Mouse (Mus musculus): Measurements from ENCODE around the gene Vsnl1. TPM values are rescaled to one million over a fixed set of nuclear protein-coding genes. Genes with fewer than 3 reads are reported as not detected.

Gene Vsnl1
- total and polyA plus RNA-seq, 3 experiments: 0.41 to 0.57 (median 0.57) TPM

- DNase-seq: no peak
- Histone ChIP-seq H3K36me3 (ENCODE audit: control insufficient read depth, insufficient read depth, low read length) (no peaks in the 10 kb centered on the region), H3K79me2 (replicated peaks; ENCODE audit: control insufficient read depth, insufficient read depth, low read length) (no peaks in the 10 kb centered on the region), H3K27me3 (ENCODE audit: control insufficient read depth, insufficient read depth, low read length) (no peaks in the 10 kb centered on the region), H3K4me1 (ENCODE audit: control insufficient read depth, insufficient read depth, low read length) (no peaks in the 10 kb centered on the region), H3K27ac (no peak overlapping the region), H3K4me3 (no peak overlapping the region), H3K9ac (ENCODE audit: low read depth, low read length) (no peak overlapping the region)
- TF ChIP-seq POLR2A (IDR thresholded peaks at IDR 0.05; ENCODE audit: insufficient read depth, low read depth, low read length) (no peak), CTCF (IDR thresholded peaks at IDR 0.05) (no peak), EP300 (IDR thresholded peaks at IDR 0.05; ENCODE audit: insufficient read depth, low read depth, low read length) (no peak)
- 46% methylated on average over 4 of the region's 4 CpGs for WGBS
- intact Hi-C loops (cut with DNase I): no loop called here
Measured at GRCm38 (mm10) chr12:11324480-11324879, 111.9 kb downstream of the Vsnl1 start.

- no peaks in the 10 kb centered on the region for H3K27me3 ChIP-seq (ENCODE audit: control insufficient read depth, insufficient read depth, low read length)
- H3K4me3 ChIP-seq: no peak overlapping the region
- no peaks in the 10 kb centered on the region; the same call in 1 of the 2 replicates for H3K36me3 ChIP-seq (ENCODE audit: control insufficient read depth, insufficient read depth, low read length)
- no peak for TF ChIP-seq EP300 (IDR thresholded peaks at IDR 0.05; ENCODE audit: insufficient read depth, low read depth, low read length)
- no peak for TF ChIP-seq POLR2A (IDR thresholded peaks at IDR 0.05; ENCODE audit: insufficient read depth, low read depth, low read length)
- no peak for TF ChIP-seq CTCF (IDR thresholded peaks at IDR 0.05)
- DNase-seq: no peak
- no peak overlapping the region for H3K27ac ChIP-seq
- no peak overlapping the region for H3K9ac ChIP-seq (ENCODE audit: low read depth, low read length)
- H3K4me1 ChIP-seq (ENCODE audit: control insufficient read depth, insufficient read depth, low read length): no peaks in the 10 kb centered on the region
- no peaks in the 10 kb centered on the region for H3K79me2 ChIP-seq (replicated peaks; ENCODE audit: control insufficient read depth, insufficient read depth, low read length)
- WGBS: 67% methylated on average over 6 of the region's 6 CpGs
- intact Hi-C loops (cut with DNase I): no loop called here
Measured at GRCm38 (mm10) chr12:11317671-11318070, 118.7 kb downstream of the Vsnl1 start.

GRCm38 (mm10) chr12:11313840-11314239, 122.6 kb downstream of the Vsnl1 start:
- no peak for TF ChIP-seq EP300 (IDR thresholded peaks at IDR 0.05; ENCODE audit: insufficient read depth, low read depth, low read length)
- TF ChIP-seq CTCF (IDR thresholded peaks at IDR 0.05): peak; percentile 48
- no peak for TF ChIP-seq POLR2A (IDR thresholded peaks at IDR 0.05; ENCODE audit: insufficient read depth, low read depth, low read length)
- intact Hi-C loops (cut with DNase I): loop anchor here (2.0 kb wide), 1 partner anchor 23 kb away; no protein-coding TSS in a partner anchor

GRCm38 (mm10) chr12:11311106-11311505, 125.3 kb downstream of the Vsnl1 start:
- H3K36me3 ChIP-seq (ENCODE audit: control insufficient read depth, insufficient read depth, low read length): peaks cover 6% of the 10 kb centered on the region; the same call in 1 of the 2 replicates
- H3K4me3 ChIP-seq: no peak overlapping the region
- H3K27me3 ChIP-seq (ENCODE audit: control insufficient read depth, insufficient read depth, low read length): no peaks in the 10 kb centered on the region
- H3K9ac ChIP-seq (ENCODE audit: low read depth, low read length): no peak overlapping the region
- no peaks in the 10 kb centered on the region for H3K79me2 ChIP-seq (replicated peaks; ENCODE audit: control insufficient read depth, insufficient read depth, low read length)
- no peaks in the 10 kb centered on the region for H3K4me1 ChIP-seq (ENCODE audit: control insufficient read depth, insufficient read depth, low read length)
- intact Hi-C loops (cut with DNase I): no loop called here
- 98% methylated on average over 2 of the region's 2 CpGs for WGBS
- no peak for DNase-seq
- H3K27ac ChIP-seq: no peak overlapping the region
- TF ChIP-seq EP300 (IDR thresholded peaks at IDR 0.05; ENCODE audit: insufficient read depth, low read depth, low read length): no peak
- TF ChIP-seq CTCF (IDR thresholded peaks at IDR 0.05): no peak
- TF ChIP-seq POLR2A (IDR thresholded peaks at IDR 0.05; ENCODE audit: insufficient read depth, low read depth, low read length): no peak

More at GRCm38 (mm10) chr12:11313840-11314239, 122.6 kb downstream of the Vsnl1 start:
- Histone ChIP-seq H3K4me3 (no peak overlapping the region), H3K27me3 (ENCODE audit: control insufficient read depth, insufficient read depth, low read length) (no peaks in the 10 kb centered on the region), H3K27ac (no peak overlapping the region), H3K9ac (ENCODE audit: low read depth, low read length) (no peak overlapping the region), H3K79me2 (replicated peaks; ENCODE audit: control insufficient read depth, insufficient read depth, low read length) (no peaks in the 10 kb centered on the region), H3K4me1 (ENCODE audit: control insufficient read depth, insufficient read depth, low read length) (no peaks in the 10 kb centered on the region), H3K36me3 (ENCODE audit: control insufficient read depth, insufficient read depth, low read length) (peaks cover 3% of the 10 kb centered on the region; the same call in 1 of the 2 replicates)
- WGBS: 50% methylated on average over 1 of the region's 1 CpGs
- DNase-seq: no peak

- intact Hi-C loops (cut with DNase I): no loop called here
- TF ChIP-seq EP300 (IDR thresholded peaks at IDR 0.05; ENCODE audit: insufficient read depth, low read depth, low read length) (no peak), CTCF (IDR thresholded peaks at IDR 0.05) (no peak), POLR2A (IDR thresholded peaks at IDR 0.05; ENCODE audit: insufficient read depth, low read depth, low read length) (no peak)
- DNase-seq: no peak
- Histone ChIP-seq H3K4me1 (ENCODE audit: control insufficient read depth, insufficient read depth, low read length) (no peaks in the 10 kb centered on the region), H3K27me3 (ENCODE audit: control insufficient read depth, insufficient read depth, low read length) (no peaks in the 10 kb centered on the region), H3K9ac (ENCODE audit: low read depth, low read length) (no peak overlapping the region), H3K79me2 (replicated peaks; ENCODE audit: control insufficient read depth, insufficient read depth, low read length) (no peaks in the 10 kb centered on the region), H3K27ac (no peak overlapping the region), H3K36me3 (ENCODE audit: control insufficient read depth, insufficient read depth, low read length) (peaks cover 3% of the 10 kb centered on the region; the same call in 1 of the 2 replicates), H3K4me3 (no peak overlapping the region)
- WGBS: 64% methylated on average over 8 of the region's 8 CpGs
Measured at GRCm38 (mm10) chr12:11306753-11307645, 129.4 kb downstream of the Vsnl1 start.

GRCm38 (mm10) chr12:11300858-11301257, 135.6 kb downstream of the Vsnl1 start:
- no peak overlapping the region for H3K9ac ChIP-seq (ENCODE audit: low read depth, low read length)
- DNase-seq: no peak
- TF ChIP-seq POLR2A (IDR thresholded peaks at IDR 0.05; ENCODE audit: insufficient read depth, low read depth, low read length): no peak
- no peak for TF ChIP-seq CTCF (IDR thresholded peaks at IDR 0.05)
- no peak for TF ChIP-seq EP300 (IDR thresholded peaks at IDR 0.05; ENCODE audit: insufficient read depth, low read depth, low read length)
- no peak overlapping the region for H3K4me3 ChIP-seq
- intact Hi-C loops (cut with DNase I): loop anchor here (2.0 kb wide), 1 partner anchor 14 kb away; no protein-coding TSS in a partner anchor
- H3K27me3 ChIP-seq (ENCODE audit: control insufficient read depth, insufficient read depth, low read length): no peaks in the 10 kb centered on the region
- H3K4me1 ChIP-seq (ENCODE audit: control insufficient read depth, insufficient read depth, low read length): no peaks in the 10 kb centered on the region
- H3K36me3 ChIP-seq (ENCODE audit: control insufficient read depth, insufficient read depth, low read length): peaks cover 5% of the 10 kb centered on the region; the same call in 1 of the 2 replicates
- 88% methylated on average over 1 of the region's 1 CpGs for WGBS
- no peaks in the 10 kb centered on the region for H3K79me2 ChIP-seq (replicated peaks; ENCODE audit: control insufficient read depth, insufficient read depth, low read length)
- no peak overlapping the region for H3K27ac ChIP-seq

Data from heart, adult 2 months (tissue).